Mouse (Mus musculus): Measurements from ENCODE around the gene Srrd. TPM values are rescaled to one million over a fixed set of nuclear protein-coding genes. Genes with fewer than 3 reads are reported as not detected.

Srrd gene
- total and polyA plus RNA-seq, 3 experiments: 22.3 to 31.7 (median 27.1) TPM

GRCm38 (mm10) chr5:112300721-112301308 is 42.0 kb downstream of the Srrd start:
- Histone ChIP-seq H3K4me1 (ENCODE audit: control insufficient read depth in 1 of 2, insufficient read depth in 2 of 2) (peaks cover 0 to 19% of the 10 kb centered on the region in 2 experiments; a peak in 3 of 4 replicates), H3K4me3 (replicated peaks in 1 of 3; ENCODE audit: low read depth in 2 of 3, low read length in 2 of 3, poor library complexity in 1 of 3) (no peak overlapping the region), H3K27ac (ENCODE audit: insufficient read depth, low read depth) (no peak overlapping the region), H3K36me3 (replicated peaks in 1 of 2; ENCODE audit: control insufficient read depth in 1 of 2, insufficient read depth in 1 of 2, low read length in 1 of 2) (peaks cover 0 to 44% of the 10 kb centered on the region in 2 experiments), H3K79me2 (replicated peaks; ENCODE audit: control insufficient read depth, extremely low read depth, insufficient read depth, poor library complexity, severe bottlenecking) (no peaks in the 10 kb centered on the region), H3K4me2 (ENCODE audit: insufficient read depth, low read depth, poor library complexity, severe bottlenecking) (no peak overlapping the region), H3K9me3 (replicated peaks; ENCODE audit: low read length) (no peaks in the 10 kb centered on the region), H3K9ac (ENCODE audit: insufficient read depth, low read depth) (no peak overlapping the region), H3K27me3 (replicated peaks) (no peaks in the 10 kb centered on the region)
- in situ Hi-C loops (cut with MboI; ENCODE audit: low pct_ligation_motif_present, low pct_unique_long_range_greater_than_20kb, low sequenced_read_pairs) (no loop called here), dilution Hi-C loops (cut with MboI; ENCODE audit: extremely low pct_ligation_motif_present, extremely low pct_unique_long_range_greater_than_20kb, low sequenced_read_pairs) (no loop called here)
- peak; percentile 97 for TF ChIP-seq ZKSCAN1 (IDR thresholded peaks at IDR 0.05; ENCODE audit: borderline replicate concordance, low read depth, low read length)
- no peak for TF ChIP-seq NRF1 (IDR thresholded peaks at IDR 0.05; ENCODE audit: low read depth, low read length)
- TF ChIP-seq SIN3A (IDR thresholded peaks at IDR 0.05; ENCODE audit: low read length): no peak
- DNase-seq (ENCODE audit: extremely low read depth): no peak

- Histone ChIP-seq H3K36me3 (replicated peaks in 1 of 2; ENCODE audit: control insufficient read depth in 1 of 2, insufficient read depth in 1 of 2, low read length in 1 of 2) (peaks cover 0 to 39% of the 10 kb centered on the region in 2 experiments), H3K79me2 (replicated peaks; ENCODE audit: control insufficient read depth, extremely low read depth, insufficient read depth, poor library complexity, severe bottlenecking) (no peaks in the 10 kb centered on the region), H3K9me3 (replicated peaks; ENCODE audit: low read length) (no peaks in the 10 kb centered on the region), H3K4me3 (replicated peaks in 1 of 3; ENCODE audit: low read depth in 2 of 3, low read length in 2 of 3, poor library complexity in 1 of 3) (no peak overlapping the region), H3K4me1 (ENCODE audit: control insufficient read depth in 1 of 2, insufficient read depth in 2 of 2) (peaks cover 0 to 19% of the 10 kb centered on the region in 2 experiments; a peak in 3 of 4 replicates), H3K9ac (ENCODE audit: insufficient read depth, low read depth) (no peak overlapping the region), H3K4me2 (ENCODE audit: insufficient read depth, low read depth, poor library complexity, severe bottlenecking) (no peak overlapping the region), H3K27ac (ENCODE audit: insufficient read depth, low read depth) (no peak overlapping the region), H3K27me3 (replicated peaks) (no peaks in the 10 kb centered on the region)
- TF ChIP-seq NELFE (IDR thresholded peaks at IDR 0.05; ENCODE audit: low read depth, low read length) (no peak), MAZ (IDR thresholded peaks at IDR 0.05; ENCODE audit: low read depth, low read length) (no peak), MAFK (IDR thresholded peaks at IDR 0.05; ENCODE audit: insufficient replicate concordance, low read length) (no peak), ETS1 (conservative IDR thresholded peaks at IDR 0.05; ENCODE audit: low read depth, low read length) (no peak), ZKSCAN1 (IDR thresholded peaks at IDR 0.05; ENCODE audit: borderline replicate concordance, low read depth, low read length) (no peak), GABPA (IDR thresholded peaks at IDR 0.05; ENCODE audit: insufficient replicate concordance, low read depth, low read length) (no peak), MAX (IDR thresholded peaks at IDR 0.05; ENCODE audit: low read length) (no peak), BHLHE40 (IDR thresholded peaks at IDR 0.05; ENCODE audit: low read depth, low read length) (no peak), PAX5 (IDR thresholded peaks at IDR 0.05; ENCODE audit: low read length) (no peak), NRF1 (IDR thresholded peaks at IDR 0.05; ENCODE audit: low read depth, low read length) (no peak), RAD21 (IDR thresholded peaks at IDR 0.05; ENCODE audit: low read depth, low read length) (no peak), ELF1 (IDR thresholded peaks at IDR 0.05; ENCODE audit: low read depth, low read length) (no peak), RCOR1 (conservative IDR thresholded peaks at IDR 0.05; ENCODE audit: low read depth, low read length) (no peak), UBTF (IDR thresholded peaks at IDR 0.05; ENCODE audit: low read depth, low read length) (no peak), MEF2A (IDR thresholded peaks at IDR 0.05; ENCODE audit: borderline replicate concordance, low read depth, low read length) (no peak), SIN3A (IDR thresholded peaks at IDR 0.05; ENCODE audit: low read length) (no peak), ZMIZ1 (IDR thresholded peaks at IDR 0.05; ENCODE audit: low read depth, low read length) (no peak), TBP (conservative IDR thresholded peaks at IDR 0.05; ENCODE audit: low read depth, low read length) (no peak), ZNF384 (IDR thresholded peaks at IDR 0.05; ENCODE audit: low read depth, low read length) (no peak)
- dilution Hi-C loops (cut with MboI; ENCODE audit: extremely low pct_ligation_motif_present, extremely low pct_unique_long_range_greater_than_20kb, low sequenced_read_pairs): no loop called here
- no peak for DNase-seq (ENCODE audit: extremely low read depth)
- in situ Hi-C loops (cut with MboI; ENCODE audit: low pct_ligation_motif_present, low pct_unique_long_range_greater_than_20kb, low sequenced_read_pairs): no loop called here
Measured at GRCm38 (mm10) chr5:112300112-112300511, 42.7 kb downstream of the Srrd start.
